Mouse (Mus musculus) left cerebral cortex, adult 8-10 months (tissue): ENCODE measurements around the gene Tespa1. TPM values are rescaled to one million over a fixed set of nuclear protein-coding genes. Genes with fewer than 3 reads are reported as not detected.
"Not testable (repeated sequence)": the region's sequence is repeated elsewhere in the genome, so short reads cannot be mapped to it uniquely, and the experiment has no call there.

Source experiments
- DNase-seq, 2 experiments: peaks; one replicate each; pipeline ENCODE4 v3.0.0; 2022; ENCODE audit warnings: low spot score in 2 of 2
- total RNA-seq, 4 experiments: library from RNA; stranded (reverse); gene quantifications; 2 replicates each; pipeline ENCODE4 v1.2.4; 2022

Gene Tespa1
- total RNA-seq, 4 experiments from 2014 or later: 1.8 to 2.4 (median 2.1) TPM

DNA sequence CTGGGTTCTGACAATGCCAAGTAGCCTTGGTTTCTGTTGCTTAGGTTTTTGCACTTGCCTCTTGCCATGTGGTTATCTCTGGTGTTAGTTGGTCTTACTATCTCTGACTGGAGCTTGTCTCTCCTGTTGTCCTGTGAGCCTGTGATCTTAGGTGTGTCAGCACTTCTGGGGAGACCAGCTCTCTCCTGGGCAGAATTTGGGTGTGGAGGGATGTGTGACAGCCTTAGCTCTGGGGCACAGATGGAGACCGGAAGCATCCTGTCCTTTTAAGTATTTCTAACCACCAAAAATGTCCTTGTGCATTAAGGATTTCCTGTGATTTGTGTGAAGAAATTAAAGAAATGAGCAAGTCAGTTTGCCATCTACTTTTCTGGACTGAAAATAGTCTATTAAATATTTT is 21.4 kb downstream of the Tespa1 start:
- DNase-seq: no peak

DNA sequence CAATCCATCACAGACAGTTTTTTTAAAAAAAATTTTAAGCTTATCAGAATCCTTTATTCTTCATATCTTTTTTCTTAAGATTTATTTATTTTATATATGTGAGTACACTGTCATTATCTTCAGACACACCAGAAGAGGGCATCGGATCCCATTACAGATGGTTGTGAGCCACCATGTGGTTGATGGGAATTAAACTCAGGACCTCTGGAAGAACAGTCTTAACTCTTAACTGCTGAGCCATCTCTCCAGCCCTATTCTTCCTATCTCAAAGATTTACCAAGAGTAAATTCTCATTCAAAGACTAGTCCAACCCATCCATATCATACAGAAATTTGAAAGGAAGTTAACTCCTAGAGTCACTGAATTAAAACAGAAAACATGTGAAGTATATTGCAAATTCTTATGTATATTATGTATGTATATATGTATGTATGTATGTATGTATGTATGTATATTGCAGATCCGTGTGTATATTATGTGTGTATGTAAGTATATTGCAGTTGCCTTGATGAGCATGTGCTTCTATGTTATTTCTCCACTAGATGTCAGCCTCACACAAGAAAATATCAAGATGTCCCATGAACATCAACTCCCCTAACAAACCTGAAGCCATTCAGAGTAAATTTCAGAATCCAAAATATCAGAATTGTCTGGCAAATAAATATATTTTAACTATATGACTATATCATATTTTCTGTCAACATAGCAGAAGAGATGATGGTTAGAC is 40.9 kb downstream of the Tespa1 start:
- DNase-seq: no peak

DNA sequence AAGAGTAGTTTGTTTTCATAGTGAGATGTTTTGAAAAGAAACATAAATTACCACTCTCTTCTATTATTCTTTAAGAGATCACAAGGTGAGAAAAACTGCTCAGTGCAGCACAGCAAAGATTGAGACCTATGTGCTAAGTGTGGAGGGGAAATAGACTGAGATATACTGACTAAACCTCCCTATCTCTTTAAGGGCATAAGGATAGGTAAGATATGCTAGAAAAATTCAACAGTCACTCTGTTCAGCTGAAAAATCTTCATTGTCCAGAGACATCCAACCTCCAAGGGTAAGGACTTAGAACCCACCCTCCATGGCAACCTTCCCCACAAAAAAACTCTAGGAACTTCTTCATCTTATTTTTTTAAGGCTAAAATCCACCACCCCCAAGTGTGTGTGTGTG is 42.1 kb downstream of the Tespa1 start:
- DNase-seq: no peak

DNA sequence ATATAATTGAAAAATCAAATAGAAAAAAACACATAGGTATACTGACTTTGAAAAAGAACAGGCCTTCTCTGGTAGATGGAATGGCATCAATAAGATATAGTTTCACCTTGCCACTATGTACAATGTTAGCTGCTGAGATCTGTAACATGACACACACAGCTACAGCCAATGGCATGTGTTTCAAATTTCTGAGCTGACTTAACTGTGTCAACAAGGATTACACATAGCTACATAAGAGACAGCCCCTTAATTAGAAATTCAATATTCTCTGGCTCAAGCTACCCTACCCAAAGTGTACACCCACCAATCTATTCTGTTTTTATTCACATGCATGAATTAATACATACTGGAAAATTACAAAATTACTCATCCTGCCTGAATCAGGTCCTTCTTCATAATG is 45.7 kb downstream of the Tespa1 start:
- DNase-seq: no peak

DNA sequence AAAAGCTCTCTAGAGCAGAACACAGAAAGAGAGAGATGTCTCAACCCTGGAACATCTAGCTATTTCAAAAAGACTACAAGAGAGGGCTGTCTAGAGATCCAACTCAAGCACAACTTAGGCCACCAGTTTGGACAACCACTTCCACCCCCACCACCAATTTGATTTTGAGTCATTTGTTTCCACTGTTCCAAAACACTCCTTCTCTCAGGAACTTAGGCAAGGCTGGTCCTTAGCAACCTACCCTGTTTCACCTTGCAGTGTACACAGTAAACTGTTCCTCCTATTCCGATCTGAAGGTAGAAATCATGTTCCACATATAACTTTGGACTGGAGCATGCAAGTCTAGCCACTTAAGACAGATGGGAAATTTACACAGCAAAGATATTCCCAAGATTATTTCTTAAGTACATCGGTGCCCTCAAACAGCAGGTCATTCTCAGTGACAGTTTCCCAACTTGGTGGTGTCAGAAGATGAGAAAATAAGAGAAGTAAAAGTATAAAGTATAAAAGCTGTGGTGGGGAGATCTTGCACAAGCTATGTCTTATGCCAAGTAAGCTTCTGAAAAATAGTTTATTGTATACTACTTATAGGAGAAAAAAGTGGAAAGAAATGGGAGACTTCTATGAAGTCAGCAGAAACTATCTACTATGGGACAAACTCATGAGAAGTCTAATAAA is 47.5 kb downstream of the Tespa1 start:
- no peak for DNase-seq

DNA sequence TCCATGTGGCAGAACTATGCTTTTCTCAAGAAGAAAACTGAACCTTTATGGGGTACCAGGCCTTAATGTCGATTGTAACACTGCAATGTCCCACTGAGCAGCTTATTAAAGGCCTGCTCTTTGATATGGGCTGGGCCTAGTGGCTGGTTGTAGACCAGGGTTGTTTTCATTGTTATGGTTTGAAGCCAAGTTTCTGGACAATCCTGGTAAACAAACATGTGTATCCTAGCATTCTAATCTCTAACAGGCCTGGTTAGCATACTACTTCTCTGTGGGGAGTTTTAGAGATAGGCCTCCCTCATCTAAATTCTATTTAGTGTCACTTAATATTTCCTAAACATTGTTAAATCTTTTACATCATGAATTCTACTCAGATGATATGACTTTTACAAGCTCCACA is 49.0 kb downstream of the Tespa1 start:
- DNase-seq: no peak

DNA sequence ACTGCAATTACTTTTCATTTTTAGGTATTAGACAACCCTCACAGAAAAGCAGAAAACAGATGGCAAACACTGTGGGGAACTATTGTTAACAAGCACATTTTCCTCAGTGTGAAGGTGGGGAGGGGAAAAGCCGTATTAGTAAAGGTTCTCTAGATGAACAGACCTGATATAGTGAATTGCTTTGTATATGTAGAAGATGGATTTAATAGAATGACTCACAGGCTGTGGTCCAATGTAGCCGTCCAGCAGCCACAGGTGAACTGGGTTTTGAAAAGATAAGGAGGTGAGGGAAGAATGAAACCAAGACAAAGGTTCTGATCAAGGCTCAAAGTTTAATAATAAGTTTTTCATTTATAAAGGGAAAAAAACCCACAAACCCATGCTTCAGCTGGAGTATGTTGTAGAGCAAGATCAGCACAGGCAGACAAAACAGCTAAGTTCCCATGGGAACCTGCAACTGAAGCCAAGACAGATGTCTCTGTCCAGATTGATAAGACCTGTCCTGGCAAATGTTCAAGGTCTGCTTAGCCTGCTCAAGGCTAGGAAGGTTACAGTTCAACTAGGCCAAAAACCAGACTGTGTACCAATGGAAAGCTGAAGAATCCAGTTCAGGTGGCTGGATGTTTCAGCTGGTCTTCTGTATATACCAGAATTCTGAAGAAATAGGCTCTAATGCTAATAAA is 50.0 kb downstream of the Tespa1 start:
- no peak for DNase-seq

DNA sequence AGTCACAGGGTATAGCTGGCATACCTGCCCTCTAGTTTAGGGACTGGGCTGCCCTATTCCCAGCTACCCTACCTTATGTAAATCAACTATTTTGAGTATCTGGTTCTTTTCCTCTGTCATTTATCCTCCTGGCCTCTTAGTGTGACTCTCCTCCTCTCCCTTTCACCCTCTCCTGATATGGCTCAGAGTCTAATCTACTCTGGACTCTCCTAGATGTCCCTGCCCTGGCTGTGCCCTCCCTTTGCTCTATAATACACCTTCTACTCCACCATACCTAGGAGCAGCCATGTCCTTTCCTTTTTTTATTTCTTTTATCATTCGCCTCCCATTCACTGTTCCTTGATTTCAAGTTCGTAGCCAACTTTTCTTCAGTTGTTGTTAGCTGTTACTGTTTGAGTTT is 52.5 kb downstream of the Tespa1 start:
- DNase-seq: no peak

DNA sequence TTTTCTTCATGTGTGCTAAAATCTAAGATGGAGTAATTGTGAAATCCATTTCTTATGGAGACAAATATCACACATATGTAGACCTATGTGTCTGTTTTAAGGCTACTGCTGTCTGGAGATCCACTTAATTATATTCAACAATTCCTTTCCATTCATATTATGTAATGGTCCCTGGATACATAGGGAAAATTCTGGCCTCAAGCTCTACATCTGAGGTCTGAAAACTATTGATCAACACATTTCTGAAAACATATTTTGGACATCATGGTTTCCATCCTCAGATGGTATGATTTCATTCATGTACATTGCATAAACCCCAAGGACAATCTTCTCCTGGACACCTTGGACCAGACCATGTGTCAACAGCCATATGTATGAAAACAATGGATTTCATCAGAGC is 71.6 kb downstream of the Tespa1 start, which contains the start of gene Vmn2r84:
Gene Vmn2r84, minus strand, starts transcription at position 101 of the 400 bp plus-strand sequence.
- no peak for DNase-seq

DNA sequence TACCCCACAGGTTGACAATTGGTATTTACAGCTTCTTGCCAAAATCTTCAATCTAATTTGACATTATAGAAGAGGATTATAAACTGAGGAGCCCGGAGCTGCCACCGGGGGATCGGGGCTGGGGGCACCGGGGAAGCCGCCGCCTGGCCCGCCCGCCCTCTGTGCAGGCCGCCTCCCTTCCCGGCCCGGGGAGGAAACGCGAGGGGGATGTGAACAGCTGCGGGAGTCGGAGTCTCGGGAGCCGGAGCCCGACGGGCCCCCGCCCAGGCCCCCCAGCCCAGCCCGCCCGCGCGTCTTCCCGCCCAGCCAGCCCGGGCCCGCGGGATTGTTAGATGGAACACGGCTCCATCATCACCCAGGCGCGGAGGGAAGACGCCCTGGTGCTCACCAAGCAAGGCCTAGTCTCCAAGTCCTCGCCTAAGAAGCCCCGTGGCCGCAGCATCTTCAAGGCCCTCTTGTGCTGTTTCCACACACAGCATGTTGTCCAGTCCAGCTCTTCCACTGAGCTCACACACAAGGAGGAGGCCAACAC is 89.6 kb downstream of the Tespa1 start:
- DNase-seq: not testable (repeated sequence)

Other genes starting within 250 kb of the Tespa1 start
- not detected for gene Olfr823, start 207.5 kb upstream of the Tespa1 start, total RNA-seq
- not detected for gene Olfr824, start 192.9 kb upstream of the Tespa1 start, total RNA-seq
- gene Olfr825, start 156.1 kb upstream of the Tespa1 start, total RNA-seq: not detected
- not detected for gene Olfr826, start 138.7 kb upstream of the Tespa1 start, total RNA-seq
- not detected for gene Olfr827, start 108.5 kb upstream of the Tespa1 start, total RNA-seq
- gene Neurod4, start 42.6 kb upstream of the Tespa1 start, total RNA-seq: under 1 TPM in 3 of 4 experiments, not detected in 1; 0.22 to 0.61 (median 0.39) TPM
- under 1 TPM; 0.21 to 0.40 (median 0.27) TPM for gene Vmn2r84, start 71.5 kb downstream of the Tespa1 start, total RNA-seq
- under 1 TPM; 0.39 to 0.86 (median 0.79) TPM for gene Vmn2r85, start 106.8 kb downstream of the Tespa1 start, total RNA-seq
- under 1 TPM; 0.27 to 0.50 (median 0.33) TPM for gene Vmn2r86, start 133.2 kb downstream of the Tespa1 start, total RNA-seq
- gene Vmn2r87, start 174.5 kb downstream of the Tespa1 start, total RNA-seq: 1 to 10 TPM in 1 of 4 experiments, under 1 TPM in 3; 0.78 to 1.1 (median 0.85) TPM